Mouse (Mus musculus): ENCODE data around the gene Akr1c14. TPM values are rescaled to one million over a fixed set of nuclear protein-coding genes. Genes with fewer than 3 reads are reported as not detected.
A peak's percentile ranks its signal among the peaks of the same experiment; 100 is the strongest.
"Not testable (repeated sequence)": the region's sequence is repeated elsewhere in the genome, so short reads cannot be mapped to it uniquely, and the experiment has no call there.

Akr1c14 gene
- polyA plus RNA-seq, 1 experiment = 1.4 TPM

GRCm38 (mm10) chr13:4101691-4102090 is 52.9 kb downstream of the Akr1c14 start:
- Histone ChIP-seq H3K36me3 (ENCODE audit: control insufficient read depth, insufficient read depth, low read length, poor library complexity, severe bottlenecking) (no peaks in the 10 kb centered on the region), H3K9me3 (replicated peaks; ENCODE audit: control insufficient read depth, insufficient read depth, low read length, poor library complexity, severe bottlenecking) (no peaks in the 10 kb centered on the region), H3K27ac (ENCODE audit: insufficient read depth, low read length) (no peak overlapping the region), H3K27me3 (ENCODE audit: control insufficient read depth, insufficient read depth, low read length, poor library complexity, severe bottlenecking) (no peaks in the 10 kb centered on the region; the same call in 1 of the 2 replicates), H3K9ac (ENCODE audit: low read depth, poor library complexity, severe bottlenecking) (no peak overlapping the region), H3K4me3 (ENCODE audit: low read depth, low read length) (no peak overlapping the region), H3K4me1 (ENCODE audit: control insufficient read depth, insufficient read depth, low read length) (no peaks in the 10 kb centered on the region)
- TF ChIP-seq EP300 (IDR thresholded peaks at IDR 0.05; ENCODE audit: insufficient read depth, low read depth, low read length) = no peak
- TF ChIP-seq POLR2A (IDR thresholded peaks at IDR 0.05; ENCODE audit: insufficient read depth, low read length) = no peak
- TF ChIP-seq CTCF (IDR thresholded peaks at IDR 0.05; ENCODE audit: low read depth, low read length) = no peak

DNA sequence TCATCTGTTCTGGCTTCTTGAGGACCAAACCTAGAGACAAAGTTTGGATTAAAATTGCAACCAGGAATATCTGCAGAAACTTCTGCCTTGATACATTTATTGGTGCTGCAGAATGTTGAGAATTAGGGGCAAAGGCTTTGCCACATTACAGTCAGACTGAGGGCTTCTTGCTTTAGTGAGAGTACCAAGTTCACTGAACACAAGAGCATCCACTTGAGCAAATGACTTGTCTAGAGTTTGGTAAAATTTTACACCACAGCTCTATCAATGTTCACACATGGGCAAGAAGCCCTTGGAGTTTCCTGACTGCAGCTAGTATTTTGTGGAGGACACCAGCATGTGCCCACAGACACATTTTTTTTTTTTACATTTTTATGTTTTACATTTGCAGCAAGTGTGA is 53.9 kb downstream of the Akr1c14 start:
- H3K27ac ChIP-seq (ENCODE audit: insufficient read depth, low read length) = no peak overlapping the region
- H3K9ac ChIP-seq (ENCODE audit: low read depth, poor library complexity, severe bottlenecking) = no peak overlapping the region
- TF ChIP-seq POLR2A (IDR thresholded peaks at IDR 0.05; ENCODE audit: insufficient read depth, low read length) (no peak), CTCF (IDR thresholded peaks at IDR 0.05; ENCODE audit: low read depth, low read length) (no peak), EP300 (IDR thresholded peaks at IDR 0.05; ENCODE audit: insufficient read depth, low read depth, low read length) (no peak)

DNA sequence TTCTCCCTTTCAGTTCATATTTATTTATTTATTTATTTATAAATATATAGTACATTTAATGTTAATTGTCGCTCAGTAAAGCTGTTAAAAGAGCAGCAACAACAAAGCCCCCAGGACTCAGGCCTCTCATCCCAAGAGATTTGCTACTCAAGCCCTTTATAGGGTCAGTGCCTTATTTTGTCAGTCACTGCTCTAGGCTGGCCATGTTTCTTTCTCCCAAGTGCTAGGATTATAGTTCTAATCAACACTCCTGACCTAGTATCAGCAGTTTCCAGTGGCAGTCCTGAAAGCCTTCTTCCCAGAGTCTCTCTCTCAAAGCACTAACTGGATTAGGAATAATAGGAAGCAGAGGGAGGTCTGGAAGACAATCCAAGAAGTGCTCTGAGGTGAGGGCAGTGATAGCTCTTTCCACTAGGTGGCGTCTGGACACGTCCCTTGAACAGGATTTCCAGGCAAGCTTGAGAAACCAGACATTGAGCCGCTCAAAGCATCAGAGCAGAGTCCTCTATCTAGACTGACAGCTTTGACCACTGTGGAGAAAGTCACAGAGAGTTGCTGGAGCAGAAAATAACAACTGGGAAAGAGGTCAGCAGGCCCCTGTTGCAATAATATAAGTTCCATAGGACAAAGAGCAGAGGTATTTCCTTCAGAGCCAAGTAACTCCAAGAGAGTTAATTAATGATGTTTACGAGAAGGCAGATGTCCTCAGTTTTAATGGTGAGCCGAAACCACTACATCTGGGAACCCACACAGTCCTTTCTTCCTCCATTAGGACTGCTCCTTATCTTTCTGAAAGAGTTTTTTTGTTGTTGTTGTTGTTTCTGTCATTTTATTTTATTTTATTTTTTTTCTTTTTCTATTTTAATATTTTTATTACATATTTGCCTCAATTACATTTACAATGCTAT is 61.7 kb downstream of the Akr1c14 start:
- H3K4me3 ChIP-seq (ENCODE audit: low read depth, low read length) = no peak overlapping the region
- H3K27me3 ChIP-seq (ENCODE audit: control insufficient read depth, insufficient read depth, low read length, poor library complexity, severe bottlenecking) = no peaks in the 10 kb centered on the region; the same call in 1 of the 2 replicates
- H3K9me3 ChIP-seq (replicated peaks; ENCODE audit: control insufficient read depth, insufficient read depth, low read length, poor library complexity, severe bottlenecking) = no peaks in the 10 kb centered on the region
- peak; percentile 69 for TF ChIP-seq CTCF (IDR thresholded peaks at IDR 0.05; ENCODE audit: low read depth, low read length)
- no peak for TF ChIP-seq POLR2A (IDR thresholded peaks at IDR 0.05; ENCODE audit: insufficient read depth, low read length)
- no peak for TF ChIP-seq EP300 (IDR thresholded peaks at IDR 0.05; ENCODE audit: insufficient read depth, low read depth, low read length)
- H3K9ac ChIP-seq (ENCODE audit: low read depth, poor library complexity, severe bottlenecking) = no peak overlapping the region
- H3K27ac ChIP-seq (ENCODE audit: insufficient read depth, low read length) = no peak overlapping the region
- H3K4me1 ChIP-seq (ENCODE audit: control insufficient read depth, insufficient read depth, low read length) = no peaks in the 10 kb centered on the region
- no peaks in the 10 kb centered on the region for H3K36me3 ChIP-seq (ENCODE audit: control insufficient read depth, insufficient read depth, low read length, poor library complexity, severe bottlenecking)

More for the DNA sequence above, 53.9 kb downstream of the Akr1c14 start:
- Histone ChIP-seq H3K9me3 (replicated peaks; ENCODE audit: control insufficient read depth, insufficient read depth, low read length, poor library complexity, severe bottlenecking) (no peaks in the 10 kb centered on the region), H3K36me3 (ENCODE audit: control insufficient read depth, insufficient read depth, low read length, poor library complexity, severe bottlenecking) (no peaks in the 10 kb centered on the region), H3K27me3 (ENCODE audit: control insufficient read depth, insufficient read depth, low read length, poor library complexity, severe bottlenecking) (no peaks in the 10 kb centered on the region; the same call in 1 of the 2 replicates), H3K4me1 (ENCODE audit: control insufficient read depth, insufficient read depth, low read length) (no peaks in the 10 kb centered on the region), H3K4me3 (ENCODE audit: low read depth, low read length) (no peak overlapping the region)

DNA sequence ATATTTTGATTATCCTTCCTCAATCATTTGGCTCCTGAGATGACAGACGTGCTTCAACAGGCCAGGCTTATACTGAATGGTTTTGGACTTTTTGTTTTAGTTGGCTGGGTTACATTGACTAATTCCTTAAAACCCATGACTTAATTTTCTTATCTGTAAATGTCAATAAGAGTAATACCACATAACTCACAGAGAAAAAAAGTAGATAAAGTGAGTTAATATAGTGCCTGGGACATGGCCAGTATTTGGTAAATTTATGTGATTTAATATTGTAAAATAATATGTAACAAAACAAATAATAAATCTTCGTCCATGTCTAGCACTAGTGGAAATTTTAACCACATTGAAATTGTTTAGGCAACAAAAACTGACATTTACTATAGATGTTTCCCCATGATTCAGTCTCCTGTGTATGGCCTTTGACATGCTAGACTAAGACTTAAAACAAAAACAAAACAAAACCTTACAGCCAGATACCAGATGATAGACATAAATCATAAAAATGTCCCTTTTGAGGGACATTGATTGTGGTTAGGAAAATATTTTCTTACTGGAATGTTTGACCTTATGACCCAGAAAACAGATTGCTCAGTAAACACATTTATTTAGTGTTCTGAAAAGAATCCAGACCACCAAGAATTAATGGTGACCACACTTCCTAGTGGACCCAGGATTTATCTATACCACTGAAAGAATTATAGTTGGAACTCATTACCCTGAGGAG is 70.5 kb downstream of the Akr1c14 start:
- no peak overlapping the region for H3K4me3 ChIP-seq (ENCODE audit: low read depth, low read length)
- H3K27ac ChIP-seq (ENCODE audit: insufficient read depth, low read length) = no peak overlapping the region

GRCm38 (mm10) chr13:4123146-4123545 is 74.3 kb downstream of the Akr1c14 start:
- peaks cover 11% of the 10 kb centered on the region for H3K9me3 ChIP-seq (replicated peaks; ENCODE audit: control insufficient read depth, insufficient read depth, low read length, poor library complexity, severe bottlenecking)
- H3K27ac ChIP-seq (ENCODE audit: insufficient read depth, low read length) = no peak overlapping the region
- H3K4me3 ChIP-seq (ENCODE audit: low read depth, low read length) = no peak overlapping the region
- H3K9ac ChIP-seq (ENCODE audit: low read depth, poor library complexity, severe bottlenecking) = no peak overlapping the region
- no peaks in the 10 kb centered on the region for H3K27me3 ChIP-seq (ENCODE audit: control insufficient read depth, insufficient read depth, low read length, poor library complexity, severe bottlenecking)
- H3K36me3 ChIP-seq (ENCODE audit: control insufficient read depth, insufficient read depth, low read length, poor library complexity, severe bottlenecking) = no peaks in the 10 kb centered on the region
- no peak for TF ChIP-seq EP300 (IDR thresholded peaks at IDR 0.05; ENCODE audit: insufficient read depth, low read depth, low read length)
- TF ChIP-seq CTCF (IDR thresholded peaks at IDR 0.05; ENCODE audit: low read depth, low read length) = no peak
- no peak for TF ChIP-seq POLR2A (IDR thresholded peaks at IDR 0.05; ENCODE audit: insufficient read depth, low read length)
- H3K4me1 ChIP-seq (ENCODE audit: control insufficient read depth, insufficient read depth, low read length) = no peaks in the 10 kb centered on the region

More for the DNA sequence above, 70.5 kb downstream of the Akr1c14 start:
- no peaks in the 10 kb centered on the region for H3K36me3 ChIP-seq (ENCODE audit: control insufficient read depth, insufficient read depth, low read length, poor library complexity, severe bottlenecking)
- no peak overlapping the region for H3K9ac ChIP-seq (ENCODE audit: low read depth, poor library complexity, severe bottlenecking)
- H3K27me3 ChIP-seq (ENCODE audit: control insufficient read depth, insufficient read depth, low read length, poor library complexity, severe bottlenecking) = no peaks in the 10 kb centered on the region
- TF ChIP-seq EP300 (IDR thresholded peaks at IDR 0.05; ENCODE audit: insufficient read depth, low read depth, low read length) (no peak), POLR2A (IDR thresholded peaks at IDR 0.05; ENCODE audit: insufficient read depth, low read length) (no peak), CTCF (IDR thresholded peaks at IDR 0.05; ENCODE audit: low read depth, low read length) (no peak)
- peaks cover 3% of the 10 kb centered on the region for H3K9me3 ChIP-seq (replicated peaks; ENCODE audit: control insufficient read depth, insufficient read depth, low read length, poor library complexity, severe bottlenecking)
- no peaks in the 10 kb centered on the region for H3K4me1 ChIP-seq (ENCODE audit: control insufficient read depth, insufficient read depth, low read length)

DNA sequence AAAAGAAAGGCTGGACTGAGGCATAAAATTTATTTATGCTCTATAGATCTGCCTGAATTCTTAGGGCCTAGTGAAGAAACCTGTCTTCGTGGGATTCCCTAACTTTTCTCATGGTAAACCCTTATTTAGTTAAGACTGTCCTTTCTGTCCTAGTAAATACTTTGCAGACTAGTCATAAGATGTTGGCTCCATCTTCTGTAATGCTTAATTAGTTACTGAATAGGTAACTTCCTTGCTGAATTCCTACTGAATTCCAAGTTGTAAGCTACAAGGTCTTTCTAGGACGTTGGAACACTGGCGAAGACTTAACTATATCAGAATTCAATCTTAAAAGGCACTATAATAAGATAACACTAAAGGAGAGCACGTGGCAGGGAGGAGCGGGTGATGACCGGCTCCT is 75.7 kb downstream of the Akr1c14 start:
- not testable (repeated sequence) for H3K9ac ChIP-seq (ENCODE audit: low read depth, poor library complexity, severe bottlenecking); H3K4me3 ChIP-seq (ENCODE audit: low read depth, low read length); H3K36me3 ChIP-seq (ENCODE audit: control insufficient read depth, insufficient read depth, low read length, poor library complexity, severe bottlenecking); H3K4me1 ChIP-seq (ENCODE audit: control insufficient read depth, insufficient read depth, low read length); H3K27ac ChIP-seq (ENCODE audit: insufficient read depth, low read length); H3K27me3 ChIP-seq (ENCODE audit: control insufficient read depth, insufficient read depth, low read length, poor library complexity, severe bottlenecking)
- H3K9me3 ChIP-seq (replicated peaks; ENCODE audit: control insufficient read depth, insufficient read depth, low read length, poor library complexity, severe bottlenecking) = peaks cover 11% of the 10 kb centered on the region

DNA sequence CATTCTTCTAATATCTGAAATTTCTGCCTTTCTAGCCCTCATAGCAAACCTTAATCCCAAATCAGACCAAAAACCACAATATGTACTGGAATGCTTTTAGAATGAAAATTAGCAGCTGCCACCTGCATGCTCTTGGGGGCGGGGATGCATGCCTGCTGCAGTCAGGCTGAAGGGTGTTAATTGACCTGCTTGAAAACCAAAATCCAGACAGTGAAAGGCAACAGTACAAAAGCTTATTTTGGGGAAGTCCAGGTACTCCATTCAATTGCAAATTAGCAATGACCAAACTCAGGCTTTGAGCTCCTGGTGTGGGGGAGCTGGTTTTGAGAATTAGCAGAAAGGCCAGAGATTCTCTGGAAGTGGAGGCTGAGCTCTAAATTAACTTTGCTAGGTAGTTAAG is 77.0 kb downstream of the Akr1c14 start:
- H3K4me3 ChIP-seq (ENCODE audit: low read depth, low read length); H3K4me1 ChIP-seq (ENCODE audit: control insufficient read depth, insufficient read depth, low read length); H3K9ac ChIP-seq (ENCODE audit: low read depth, poor library complexity, severe bottlenecking); H3K27ac ChIP-seq (ENCODE audit: insufficient read depth, low read length); H3K36me3 ChIP-seq (ENCODE audit: control insufficient read depth, insufficient read depth, low read length, poor library complexity, severe bottlenecking); H3K27me3 ChIP-seq (ENCODE audit: control insufficient read depth, insufficient read depth, low read length, poor library complexity, severe bottlenecking): not testable (repeated sequence)
- peaks cover 11% of the 10 kb centered on the region for H3K9me3 ChIP-seq (replicated peaks; ENCODE audit: control insufficient read depth, insufficient read depth, low read length, poor library complexity, severe bottlenecking)

All from ES-Bruce4 (cell line).